Mouse (Mus musculus): ENCODE data around the gene Cst3. TPM values are rescaled to one million over a fixed set of nuclear protein-coding genes. Genes with fewer than 3 reads are reported as not detected.

Gene Cst3
- total RNA-seq, 2 experiments from 2014 or later: 1,743 to 1,747 TPM

DNA sequence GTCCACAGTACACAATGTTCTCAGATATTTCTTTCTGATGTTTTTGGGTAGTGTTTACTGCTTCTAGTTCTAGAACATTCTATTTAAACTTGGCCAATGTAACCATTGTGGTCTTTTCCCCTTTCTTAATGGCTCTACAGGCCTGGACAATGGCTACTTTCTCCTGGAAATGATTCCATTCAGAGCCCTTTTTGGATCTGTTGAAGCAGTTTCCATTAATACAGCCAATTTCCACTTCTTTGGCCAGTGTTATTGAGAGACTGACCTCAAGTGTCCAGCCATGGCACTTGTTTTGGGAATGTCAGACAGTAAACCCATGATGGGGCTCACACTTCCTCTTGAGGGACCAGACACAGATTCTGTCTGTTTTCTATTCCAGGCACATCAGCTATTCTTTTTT is 13.8 kb downstream of the Cst3 start:
- intact Hi-C loops (cut with DNase I): no loop called here
- DNase-seq (ENCODE audit: extremely low spot score in 1 of 2, low spot score in 2 of 2): no peak

DNA sequence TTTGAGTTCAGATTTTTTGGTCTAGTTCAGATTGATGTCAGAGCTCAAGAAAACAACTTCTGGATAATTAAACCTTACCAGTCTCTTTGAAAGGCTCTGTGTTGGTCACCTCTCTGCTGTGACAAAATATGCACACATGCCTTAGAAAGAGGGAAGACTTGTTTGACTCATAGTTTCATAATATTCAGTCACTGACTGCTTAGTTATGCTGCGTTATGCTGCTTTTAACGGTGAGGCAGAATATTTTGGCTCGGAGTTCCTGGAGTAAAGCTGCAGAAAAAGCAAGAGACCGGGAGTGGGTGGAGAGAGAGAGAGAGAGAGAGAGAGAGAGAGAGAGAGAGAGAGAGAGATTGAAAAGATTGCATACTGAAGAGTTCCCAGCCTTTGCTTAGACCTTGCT is 14.5 kb downstream of the Cst3 start:
- DNase-seq (ENCODE audit: extremely low spot score in 1 of 2, low spot score in 2 of 2): no peak
- intact Hi-C loops (cut with DNase I): no loop called here

DNA sequence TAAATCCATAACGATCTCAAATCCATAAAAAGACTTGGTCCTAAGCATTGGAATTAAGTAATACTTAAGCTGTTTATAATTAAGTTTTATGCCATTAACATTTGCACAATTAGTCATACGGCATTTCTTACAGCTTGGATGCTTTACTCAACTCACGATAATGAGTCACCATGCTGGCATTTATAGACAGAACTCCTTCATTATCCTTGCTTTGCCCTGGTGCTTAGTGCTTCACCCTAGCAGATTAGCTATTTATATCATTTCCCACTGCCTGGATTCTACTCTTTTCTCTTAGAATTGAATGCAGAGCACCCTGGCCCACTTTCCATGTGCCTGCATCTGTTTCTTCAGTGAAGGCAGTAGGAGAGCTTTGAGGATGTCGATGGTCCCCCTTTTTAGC is 18.0 kb downstream of the Cst3 start:
- intact Hi-C loops (cut with DNase I): loop anchor here (5.0 to 10.0 kb wide), 2 partner anchors 105 to 297 kb away; partner anchors contain the start of gene Cstl1

DNA sequence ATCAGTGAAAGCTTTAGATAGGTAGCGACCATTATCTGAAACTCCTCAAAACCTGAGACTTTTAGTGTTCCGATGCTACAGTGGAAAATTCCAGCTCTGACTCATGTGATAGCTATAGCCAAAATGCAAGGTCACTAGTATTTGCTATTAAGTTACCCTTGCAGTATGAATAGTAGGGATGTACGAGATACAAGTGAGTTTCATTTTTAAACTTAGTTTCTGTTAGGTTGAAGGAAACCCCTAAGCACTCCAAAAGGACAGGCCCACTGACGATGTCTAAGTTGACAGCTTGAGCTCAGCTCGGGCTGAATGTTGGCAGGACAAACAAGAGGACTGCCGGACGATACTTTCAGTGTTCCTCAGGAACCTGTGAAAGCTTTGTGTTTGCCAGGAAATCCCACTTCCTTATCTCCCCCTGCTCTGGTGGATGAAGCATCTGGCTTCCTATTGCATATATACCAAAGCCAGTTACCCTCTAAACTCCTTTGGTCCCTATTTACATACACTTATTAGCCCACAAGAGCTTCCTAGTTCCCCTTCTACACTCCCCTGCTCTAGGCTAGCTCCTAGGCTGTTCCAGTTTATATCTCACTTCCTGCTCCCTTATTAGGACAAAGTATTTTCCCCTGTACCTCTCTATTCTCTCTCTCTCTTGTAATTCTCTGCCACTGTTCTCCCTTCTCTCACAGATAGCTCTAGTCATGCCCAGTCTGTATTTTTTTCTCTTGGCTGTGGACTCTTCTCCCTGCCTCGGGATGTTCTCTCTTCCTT is 18.7 kb downstream of the Cst3 start:
- intact Hi-C loops (cut with DNase I): loop anchor here (5.0 to 10.0 kb wide), 2 partner anchors 105 to 298 kb away; partner anchors contain the start of gene Cstl1
- no peak for DNase-seq (ENCODE audit: extremely low spot score in 1 of 2, low spot score in 2 of 2)

More for the DNA sequence above, 18.0 kb downstream of the Cst3 start:
- no peak for DNase-seq (ENCODE audit: extremely low spot score in 1 of 2, low spot score in 2 of 2)

DNA sequence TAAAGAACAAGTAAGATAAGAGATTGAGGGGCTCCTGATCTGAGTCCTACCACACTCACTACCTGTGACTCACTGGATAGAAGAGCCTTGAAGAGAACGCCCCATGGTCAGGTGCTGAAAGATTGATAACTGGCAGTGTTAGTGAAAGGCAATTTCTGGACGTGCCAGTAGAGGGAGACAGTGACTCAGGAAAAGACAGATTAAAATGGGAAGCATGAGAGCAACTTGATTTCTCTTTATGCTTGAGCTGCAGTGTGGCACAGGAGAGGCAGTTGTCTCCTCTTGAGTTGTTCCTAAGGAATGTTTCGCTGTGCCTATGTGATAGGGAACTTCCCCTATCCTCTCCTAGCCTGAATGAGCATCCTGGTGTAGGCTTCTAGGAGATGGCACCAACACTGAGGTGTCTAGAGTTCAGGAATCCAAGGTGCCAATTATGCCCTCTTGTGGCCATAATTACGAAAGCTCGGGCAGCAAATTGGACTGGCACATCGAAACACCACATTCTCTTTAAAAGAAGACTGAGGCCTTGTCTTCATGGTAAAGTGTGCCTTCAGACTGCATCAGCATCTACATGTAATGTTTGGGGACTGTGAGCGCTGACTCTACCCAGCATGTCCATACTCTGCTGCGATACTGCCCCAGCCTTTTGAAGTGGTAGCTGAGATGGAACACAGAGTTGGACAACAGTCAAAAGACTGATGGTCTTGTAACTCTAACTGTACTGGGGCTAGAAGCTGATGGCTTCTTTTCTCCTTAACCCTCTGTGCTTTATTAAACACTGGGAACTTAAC is 24.2 kb downstream of the Cst3 start:
- intact Hi-C loops (cut with DNase I): loop anchor here (1.0 to 10.0 kb wide), 2 partner anchors 51 to 303 kb away; no protein-coding TSS in a partner anchor
- peak; percentile 66 to 76 for DNase-seq (ENCODE audit: extremely low spot score in 1 of 2, low spot score in 2 of 2)

DNA sequence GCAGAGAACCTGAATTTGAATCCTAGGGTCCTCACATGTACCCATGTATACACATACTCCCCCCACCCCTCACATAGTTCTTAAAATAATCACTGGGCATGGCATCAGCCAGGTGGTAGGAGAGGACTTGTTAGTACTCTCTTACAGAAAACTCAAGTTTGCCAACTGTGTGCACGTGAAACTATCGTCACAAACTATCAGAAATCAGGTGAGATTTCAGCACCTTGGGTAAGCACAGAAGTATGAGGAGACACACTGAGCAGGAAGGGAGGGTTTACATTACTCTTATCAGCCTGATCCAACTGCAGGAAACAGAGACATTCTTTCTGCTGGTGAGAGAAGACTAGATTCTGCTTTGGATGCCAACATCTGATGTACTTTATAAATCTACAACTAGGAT is 36.3 kb downstream of the Cst3 start:
- intact Hi-C loops (cut with DNase I): no loop called here
- no peak for DNase-seq (ENCODE audit: extremely low spot score in 1 of 2, low spot score in 2 of 2)

DNA sequence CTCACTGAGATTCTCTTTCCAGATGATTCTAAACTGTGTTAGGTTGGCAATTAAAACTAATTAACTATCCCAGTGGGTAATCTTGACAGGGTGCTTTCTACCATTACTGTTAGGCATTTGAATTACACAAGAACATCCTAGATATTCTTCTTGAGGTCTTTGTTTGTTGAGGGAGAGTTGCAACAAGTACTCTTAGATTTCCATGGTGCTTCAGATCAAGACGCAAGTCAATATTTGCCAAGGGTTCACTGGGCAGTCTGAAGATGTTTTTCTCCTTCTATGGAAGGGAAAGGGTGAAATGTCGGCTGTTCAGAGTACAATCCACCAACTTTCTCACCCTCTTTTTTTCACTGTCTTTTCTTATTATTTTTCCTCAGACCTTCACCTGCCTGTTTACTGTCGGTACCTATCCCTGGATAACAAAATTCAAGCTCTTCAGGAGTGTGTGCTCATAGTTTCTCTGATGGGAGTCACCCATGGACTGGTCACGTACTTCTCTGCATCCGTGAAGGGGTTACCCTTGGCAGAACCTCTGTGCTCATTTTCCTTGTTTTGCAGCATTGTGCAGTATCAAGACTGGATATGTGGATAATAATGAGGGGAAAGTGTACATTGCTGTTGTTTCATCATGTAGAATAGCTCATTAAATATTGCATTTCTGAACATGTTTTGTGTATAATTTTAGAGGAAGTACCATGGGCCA is 37.3 kb downstream of the Cst3 start:
- intact Hi-C loops (cut with DNase I): no loop called here
- DNase-seq (ENCODE audit: extremely low spot score in 1 of 2, low spot score in 2 of 2): no peak

DNA sequence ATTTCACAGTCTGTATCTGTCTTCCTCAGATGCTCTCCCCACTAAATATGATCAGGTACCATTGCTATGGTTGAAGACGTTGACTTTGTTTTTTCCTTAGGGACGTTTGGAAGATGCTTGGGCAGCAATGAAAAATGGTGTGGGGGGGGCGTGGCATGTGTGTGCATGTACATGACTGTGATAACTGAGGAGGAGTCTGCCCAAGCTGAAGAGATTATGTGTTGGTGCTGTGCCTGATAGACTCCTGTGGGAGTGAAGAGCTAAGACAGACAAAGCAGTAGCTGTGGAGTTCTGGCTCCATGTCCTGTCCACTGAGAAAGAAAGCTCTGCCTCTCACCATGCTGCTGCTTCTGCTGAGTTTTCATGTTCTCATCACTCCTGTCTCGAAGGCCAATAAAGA is 40.6 kb downstream of the Cst3 start, which contains the start of gene Cst9:
Cst9 (plus strand) TSS at position 236 of the 400 bp plus-strand sequence.
- intact Hi-C loops (cut with DNase I): no loop called here
- no peak for DNase-seq (ENCODE audit: extremely low spot score in 1 of 2, low spot score in 2 of 2)

DNA sequence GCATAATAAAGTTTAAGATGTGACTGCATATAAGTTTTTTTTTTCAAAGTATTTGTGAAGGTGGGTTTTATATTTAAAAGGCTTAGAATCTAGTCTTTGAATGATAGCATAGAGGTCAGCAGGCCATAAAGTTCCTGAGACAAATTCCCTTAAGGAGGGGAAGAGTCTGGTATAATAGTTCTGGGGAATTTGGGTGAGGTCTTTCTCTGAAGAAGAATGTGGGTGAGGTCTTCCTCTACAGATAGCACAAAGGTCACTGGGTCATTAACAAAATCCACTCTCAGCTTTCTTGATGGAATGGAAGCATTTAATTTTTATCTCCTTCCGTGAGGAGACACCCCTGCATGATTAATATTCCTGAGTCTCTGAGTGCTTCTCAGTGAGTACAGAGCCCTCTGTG is 49.5 kb downstream of the Cst3 start:
- intact Hi-C loops (cut with DNase I): no loop called here
- DNase-seq (ENCODE audit: extremely low spot score in 1 of 2, low spot score in 2 of 2): no peak

Other genes with a start within 250 kb of the Cst3 start
- 10 to 100 TPM in 1 of 2 experiments, 1 to 10 TPM in 1; 9.0 to 10.9 TPM for gene Nxt1, start 203.1 kb downstream of the Cst3 start, total RNA-seq (2021)
- 10 to 100 TPM; 23.5 to 23.6 TPM for gene Gzf1, start 194.7 kb downstream of the Cst3 start, total RNA-seq (2021)
- gene Napb, start 143.2 kb downstream of the Cst3 start, total RNA-seq (2021): 100 to 1,000 TPM; 257 to 269 TPM
- not detected for gene Cstl1, start 125.3 kb downstream of the Cst3 start, total RNA-seq (2021)
- not detected for gene Cst11, start 104.2 kb downstream of the Cst3 start, total RNA-seq (2021)
- not detected for gene 8030411F24Rik, start 93.7 kb downstream of the Cst3 start, total RNA-seq (2021)
- not detected for gene Cst12, start 86.3 kb downstream of the Cst3 start, total RNA-seq (2021)
- not detected for gene Cst8, start 76.9 kb downstream of the Cst3 start, total RNA-seq (2021)
- not detected for gene Cst13, start 55.6 kb downstream of the Cst3 start, total RNA-seq (2021)
- not detected for gene Cst9, start 40.5 kb downstream of the Cst3 start, total RNA-seq (2021)
- gene 9230104L09Rik, start 10.7 kb downstream of the Cst3 start, total RNA-seq (2021): not detected
- gene Gm1330, start 127.6 kb upstream of the Cst3 start, total RNA-seq (2021): not detected
- not detected for gene Gm10750, start 141.5 kb upstream of the Cst3 start, total RNA-seq (2021)

Data from left cerebral cortex, postnatal 10 days (tissue).